Comparison of ENCODE assay signal across 21 mouse cellular contexts in genomic region chr8:88845916-88846315, GRCm38 (mm10).
DNase-seq lines count a peak whose midpoint lies in the region; ATAC-seq and TF ChIP-seq lines count a peak whose summit lies in the region.
"Had no signal": no experiment of that assay in that cellular context is flagged by ENCODE, and none has a peak within 500 bp of the region (broad histone marks: within the 10 kb centered on the region; RNA-seq: fewer than 3 reads in every experiment).

No protein-coding gene starts in this region.

- H3K9me3 ChIP-seq in embryonic facial prominence, embryonic 14.5 days (ENCODE audit: control insufficient read depth, low read length), result no peaks in the 10 kb centered on the region
- H3K9me3 ChIP-seq in embryonic facial prominence, embryonic 10.5 days, result no peaks in the 10 kb centered on the region
- no peaks in the 10 kb centered on the region for H3K9me3 ChIP-seq in kidney, postnatal 0 days (replicated peaks; ENCODE audit: low read length)
- H3K9me3 ChIP-seq in kidney, embryonic 14.5 days (ENCODE audit: control insufficient read depth, low read length), result no peaks in the 10 kb centered on the region
- no peaks in the 10 kb centered on the region for H3K9me3 ChIP-seq in midbrain, embryonic 15.5 days
- H3K9me3 ChIP-seq: embryonic facial prominence, embryonic 15.5 days; forebrain, embryonic 10.5 days; heart, embryonic 12.5 days; lung, embryonic 15.5 days had no signal

- 41% methylated on average over 11 of the region's 11 CpGs for WGBS in embryonic facial prominence, embryonic 14.5 days
- WGBS in embryonic facial prominence, embryonic 10.5 days, result 73% methylated on average over 11 of the region's 11 CpGs
- 34% methylated on average over 11 of the region's 11 CpGs for WGBS in kidney, postnatal 0 days
- 31% methylated on average over 11 of the region's 11 CpGs for WGBS in kidney, embryonic 14.5 days
- 60% methylated on average over 11 of the region's 11 CpGs for WGBS in midbrain, embryonic 15.5 days

- DNase-seq in embryonic facial prominence, embryonic 14.5 days (ENCODE audit: low spot score), result peak; percentile 27
- no peak for DNase-seq in embryonic facial prominence, embryonic 10.5 days (ENCODE audit: low spot score)
- peak; percentile 33 for DNase-seq in kidney, postnatal 0 days (ENCODE audit: low spot score)
- DNase-seq in embryo, embryonic 10.5 days (ENCODE audit: low spot score), result peak; percentile 21
- no peak for DNase-seq in gastrocnemius, postnatal 4 days (ENCODE audit: low spot score in 2 of 2)
- no peak for DNase-seq in adrenal gland, postnatal 14 days
- DNase-seq: adrenal gland, adult 8-10 months; cerebellum, adult 11-12 months; cerebellum, postnatal 25 days; gastrocnemius, postnatal 25 days; kidney, adult 9 months; layer of hippocampus, postnatal 36 days; retina, postnatal 1 day; thymus, adult 2 months had no signal

- no peaks in the 10 kb centered on the region for H3K36me3 ChIP-seq in embryonic facial prominence, embryonic 14.5 days (ENCODE audit: control insufficient read depth, insufficient read depth, low read length)
- no peaks in the 10 kb centered on the region for H3K36me3 ChIP-seq in embryonic facial prominence, embryonic 10.5 days (replicated peaks)
- no peaks in the 10 kb centered on the region for H3K36me3 ChIP-seq in kidney, postnatal 0 days (ENCODE audit: insufficient read depth, low read length)
- H3K36me3 ChIP-seq in kidney, embryonic 14.5 days (ENCODE audit: control insufficient read depth, insufficient read depth, low read length), result no peaks in the 10 kb centered on the region
- H3K36me3 ChIP-seq in midbrain, embryonic 15.5 days (replicated peaks), result no peaks in the 10 kb centered on the region
- H3K36me3 ChIP-seq: embryonic facial prominence, embryonic 15.5 days; forebrain, embryonic 10.5 days; heart, embryonic 12.5 days; lung, embryonic 15.5 days had no signal

- no peak overlapping the region for H3K4me3 ChIP-seq in embryonic facial prominence, embryonic 14.5 days (ENCODE audit: low read depth, low read length)
- H3K4me3 ChIP-seq in embryonic facial prominence, embryonic 10.5 days, result no peak overlapping the region
- H3K4me3 ChIP-seq in kidney, postnatal 0 days (replicated peaks; ENCODE audit: low read depth, low read length), result no peak overlapping the region
- no peak overlapping the region for H3K4me3 ChIP-seq in kidney, embryonic 14.5 days (ENCODE audit: low read length)
- H3K4me3 ChIP-seq in midbrain, embryonic 15.5 days, result no peak overlapping the region
- H3K4me3 ChIP-seq: embryonic facial prominence, embryonic 15.5 days; forebrain, embryonic 10.5 days; heart, embryonic 12.5 days; lung, embryonic 15.5 days had no signal

- no peaks in the 10 kb centered on the region for H3K27me3 ChIP-seq in embryonic facial prominence, embryonic 14.5 days (replicated peaks; ENCODE audit: control insufficient read depth, insufficient read depth, low read length)
- H3K27me3 ChIP-seq in embryonic facial prominence, embryonic 10.5 days (replicated peaks; ENCODE audit: low read depth, poor library complexity, severe bottlenecking), result no peaks in the 10 kb centered on the region
- H3K27me3 ChIP-seq in kidney, postnatal 0 days (ENCODE audit: insufficient read depth, low read length), result no peaks in the 10 kb centered on the region
- no peaks in the 10 kb centered on the region for H3K27me3 ChIP-seq in kidney, embryonic 14.5 days (ENCODE audit: control insufficient read depth, insufficient read depth, low read length)
- no peaks in the 10 kb centered on the region for H3K27me3 ChIP-seq in midbrain, embryonic 15.5 days (replicated peaks)
- H3K27me3 ChIP-seq: embryonic facial prominence, embryonic 15.5 days; lung, embryonic 15.5 days had no signal

- no peak overlapping the region for H3K4me2 ChIP-seq in embryonic facial prominence, embryonic 14.5 days (ENCODE audit: low read depth, low read length)
- H3K4me2 ChIP-seq in kidney, postnatal 0 days (ENCODE audit: low read length), result no peak overlapping the region
- no peak overlapping the region for H3K4me2 ChIP-seq in kidney, embryonic 14.5 days (replicated peaks; ENCODE audit: low read depth, low read length)
- H3K4me2 ChIP-seq in midbrain, embryonic 15.5 days, result no peak overlapping the region; the same call in 1 of the 2 replicates
- H3K4me2 ChIP-seq: embryonic facial prominence, embryonic 15.5 days; heart, embryonic 12.5 days; liver, embryonic 11.5 days; lung, embryonic 15.5 days had no signal

- H3K4me1 ChIP-seq in embryonic facial prominence, embryonic 14.5 days (ENCODE audit: control insufficient read depth, insufficient read depth, low read length), result no peaks in the 10 kb centered on the region
- no peaks in the 10 kb centered on the region for H3K4me1 ChIP-seq in embryonic facial prominence, embryonic 10.5 days
- no peaks in the 10 kb centered on the region for H3K4me1 ChIP-seq in kidney, postnatal 0 days (replicated peaks; ENCODE audit: insufficient read depth, low read length)
- H3K4me1 ChIP-seq in kidney, embryonic 14.5 days (ENCODE audit: control insufficient read depth, insufficient read depth, low read length), result peaks cover 8% of the 10 kb centered on the region; the same call in 1 of the 2 replicates
- H3K4me1 ChIP-seq in midbrain, embryonic 15.5 days, result peaks cover 10% of the 10 kb centered on the region
- H3K4me1 ChIP-seq: forebrain, embryonic 10.5 days; lung, embryonic 15.5 days had no signal

- no peak overlapping the region for H3K9ac ChIP-seq in embryonic facial prominence, embryonic 14.5 days (ENCODE audit: low read depth, low read length)
- H3K9ac ChIP-seq in kidney, postnatal 0 days (ENCODE audit: low read depth, low read length), result no peak overlapping the region
- no peak overlapping the region for H3K9ac ChIP-seq in kidney, embryonic 14.5 days (ENCODE audit: low read depth, low read length)
- H3K9ac ChIP-seq in midbrain, embryonic 15.5 days, result no peak overlapping the region
- H3K9ac ChIP-seq: embryonic facial prominence, embryonic 15.5 days; heart, embryonic 12.5 days; lung, embryonic 15.5 days had no signal

- TF ChIP-seq CTCF in kidney, postnatal 0 days (IDR thresholded peaks at IDR 0.05; ENCODE audit: low read depth), result no peak

- H3K27ac ChIP-seq in embryonic facial prominence, embryonic 14.5 days (replicated peaks; ENCODE audit: low read depth, low read length), result no peak overlapping the region
- no peak overlapping the region for H3K27ac ChIP-seq in embryonic facial prominence, embryonic 10.5 days (replicated peaks)
- no peak overlapping the region for H3K27ac ChIP-seq in kidney, postnatal 0 days
- H3K27ac ChIP-seq in kidney, embryonic 14.5 days (ENCODE audit: low read depth, low read length), result no peak overlapping the region
- 0 out of 2 replicates have a peak overlapping the region, but pooled peaks have one; percentile 36 for H3K27ac ChIP-seq in midbrain, embryonic 15.5 days
- H3K27ac ChIP-seq: embryonic facial prominence, embryonic 15.5 days; forebrain, embryonic 10.5 days; lung, embryonic 15.5 days had no signal

- no peak for ATAC-seq in embryonic facial prominence, embryonic 14.5 days (ENCODE audit: low read depth)
- ATAC-seq in kidney, postnatal 0 days (replicated peaks; ENCODE audit: low FRiP score, low read depth), result no peak
- ATAC-seq in kidney, embryonic 14.5 days (ENCODE audit: low FRiP score, low TSS enrichment), result no peak
- ATAC-seq in midbrain, embryonic 15.5 days (replicated peaks), result no peak

Comparison
In these comparisons a context has a peak if more than half of its experiments do, and no peak if none do; other contexts are left out.
1. DNase-seq: peak in embryonic facial prominence, embryonic 14.5 days (single experiment), kidney, postnatal 0 days (single experiment) and embryo, embryonic 10.5 days (single experiment); none in embryonic facial prominence, embryonic 10.5 days (single experiment), gastrocnemius, postnatal 4 days (0 of 2) and adrenal gland, postnatal 14 days (single experiment).